Mouse (Mus musculus) thymus, adult 2 months (tissue): ENCODE results near the gene Vav3. TPM values are rescaled to one million over a fixed set of nuclear protein-coding genes. Genes with fewer than 3 reads are reported as not detected.

Experiments
- DNase-seq: peaks from one replicate; pipeline ENCODE4 v3.0.0; 2021
- H3K27ac ChIP-seq: fragments of 200-500 bp; 2 replicates; pipeline ENCODE4 v1.5.1; 2012; ENCODE audit warnings: low read length, control low read depth; ENCODE audit not compliant: control insufficient read depth, insufficient read depth
- H3K27me3 ChIP-seq: fragments of 200-500 bp; 2 replicates; pipeline ENCODE4 v1.6.1; 2012; ENCODE audit warnings: mild to moderate bottlenecking, low read length, moderate library complexity, mixed read lengths; ENCODE audit not compliant: control insufficient read depth, insufficient read depth
- H3K36me3 ChIP-seq: fragments of 200-500 bp; 2 replicates; pipeline ENCODE4 v1.6.1; 2012; ENCODE audit warnings: mild to moderate bottlenecking, low read length, moderate library complexity; ENCODE audit not compliant: control insufficient read depth, insufficient read depth
- H3K4me1 ChIP-seq: fragments of 200-500 bp; replicated peaks from 2 replicates; pipeline ENCODE4 v1.6.1; 2012; ENCODE audit warnings: low read length; ENCODE audit not compliant: control insufficient read depth, insufficient read depth
- H3K4me3 ChIP-seq: fragments of 200-500 bp; 2 replicates; pipeline ENCODE4 v1.5.1; 2012; ENCODE audit warnings: mild to moderate bottlenecking, low read length, control low read depth, moderate library complexity; ENCODE audit not compliant: control insufficient read depth, insufficient read depth
- CTCF ChIP-seq: fragments of 200-500 bp; IDR thresholded peaks from 2 replicates; pipeline ENCODE4 v1.5.1; 2012; ENCODE audit warnings: mild to moderate bottlenecking, control low read depth, low read length, moderate library complexity, borderline replicate concordance; ENCODE audit not compliant: control insufficient read depth, poor library complexity, insufficient read depth; ENCODE audit errors: extremely low read depth
- POLR2A ChIP-seq: fragments of 200-500 bp; IDR thresholded peaks from 2 replicates; pipeline ENCODE4 v1.6.1; 2012; ENCODE audit warnings: mild to moderate bottlenecking, low read length, control low read depth, moderate library complexity; ENCODE audit not compliant: control insufficient read depth, poor library complexity, insufficient read depth; ENCODE audit errors: extremely low read depth
- WGBS: fragments of 180-500 bp; shearing (Covaris S2); methylation state at CpG from one replicate; pipeline ENCODE4 v1.1.7; 2018; 5-methylcytosine and 5-hydroxymethylcytosine counted together
- polyA plus RNA-seq: library from polyadenylated mRNA; depleted of rRNA; stranded (reverse); fragments of >200 nt; gene quantifications from 2 replicates; pipeline ENCODE4 v1.2.3, GENCODE M21; 2012

Gene Vav3
- polyA plus RNA-seq, 1 experiment = 3.1 TPM

GRCm38 (mm10) chr3:109680281-109680680 lies 339.8 kb downstream of the Vav3 start:
- H3K27me3 ChIP-seq = no peaks in the 10 kb centered on the region
- H3K4me3 ChIP-seq = no peak overlapping the region
- H3K4me1 ChIP-seq = no peaks in the 10 kb centered on the region
- no peaks in the 10 kb centered on the region for H3K36me3 ChIP-seq
- no peak for DNase-seq
- no peak for TF ChIP-seq CTCF
- 90% methylated on average over 2 of the region's 2 CpGs for WGBS
- H3K27ac ChIP-seq = no peak overlapping the region

- no peak for DNase-seq
- Histone ChIP-seq H3K4me3 (no peak overlapping the region), H3K27me3 (no peaks in the 10 kb centered on the region), H3K27ac (no peak overlapping the region), H3K36me3 (no peaks in the 10 kb centered on the region), H3K4me1 (no peaks in the 10 kb centered on the region)
- TF ChIP-seq CTCF = no peak
- no peak for TF ChIP-seq POLR2A
- WGBS = 96% methylated on average over 5 of the region's 5 CpGs
These were observed 341.4 kb downstream of the Vav3 start for GRCm38 (mm10) chr3:109681863-109682262.

- no peaks in the 10 kb centered on the region for H3K36me3 ChIP-seq
- WGBS = 88% methylated on average over 5 of the region's 5 CpGs
These were observed 343.3 kb downstream of the Vav3 start for GRCm38 (mm10) chr3:109683608-109684295.

GRCm38 (mm10) chr3:109690566-109690965 lies 350.1 kb downstream of the Vav3 start:
- no peaks in the 10 kb centered on the region for H3K36me3 ChIP-seq
- WGBS = 94% methylated on average over 2 of the region's 2 CpGs

More at GRCm38 (mm10) chr3:109683608-109684295, 343.3 kb downstream of the Vav3 start:
- Histone ChIP-seq H3K27ac (no peak overlapping the region), H3K4me3 (no peak overlapping the region), H3K27me3 (no peaks in the 10 kb centered on the region), H3K4me1 (no peaks in the 10 kb centered on the region)
- DNase-seq = no peak
- TF ChIP-seq CTCF (no peak), POLR2A (no peak)

GRCm38 (mm10) chr3:109692613-109693012 lies 352.2 kb downstream of the Vav3 start:
- H3K27ac ChIP-seq = no peak overlapping the region
- no peaks in the 10 kb centered on the region for H3K36me3 ChIP-seq
- no peaks in the 10 kb centered on the region for H3K27me3 ChIP-seq
- no peak overlapping the region for H3K4me3 ChIP-seq
- 88% methylated on average over 3 of the region's 3 CpGs for WGBS
- no peak for DNase-seq
- no peaks in the 10 kb centered on the region for H3K4me1 ChIP-seq
- no peak for TF ChIP-seq POLR2A
- no peak for TF ChIP-seq CTCF

More at GRCm38 (mm10) chr3:109690566-109690965, 350.1 kb downstream of the Vav3 start:
- no peak for DNase-seq
- H3K27me3 ChIP-seq = no peaks in the 10 kb centered on the region
- H3K4me3 ChIP-seq = no peak overlapping the region
- H3K4me1 ChIP-seq = no peaks in the 10 kb centered on the region
- H3K27ac ChIP-seq = no peak overlapping the region
- TF ChIP-seq CTCF (no peak), POLR2A (no peak)

- H3K27ac ChIP-seq = no peak overlapping the region
- TF ChIP-seq POLR2A (no peak), CTCF (no peak)
- H3K4me3 ChIP-seq = no peak overlapping the region
- WGBS = 93% methylated on average over 1 of the region's 1 CpGs
- no peaks in the 10 kb centered on the region for H3K27me3 ChIP-seq
- no peaks in the 10 kb centered on the region for H3K4me1 ChIP-seq
- DNase-seq = no peak
- no peaks in the 10 kb centered on the region for H3K36me3 ChIP-seq
These were observed 360.8 kb downstream of the Vav3 start for GRCm38 (mm10) chr3:109701301-109701700.
